Mouse (Mus musculus) 3T3-L1 (cell line): ENCODE data around the gene Calm2.

Experiments
- DNase-seq: peaks from one replicate; pipeline ENCODE4 v3.0.0-alpha.2; 2015; ENCODE audit warnings: low read depth, low spot score

Calm2 gene

GRCm38 (mm10) chr17:87458911-87459749, 12.4 kb upstream of the Calm2 start:
- DNase-seq: peak; percentile 84

- peak; percentile 45 for DNase-seq
Observed at GRCm38 (mm10) chr17:87457961-87458360, 11.2 kb upstream of the Calm2 start.

- no peak for DNase-seq
Observed at GRCm38 (mm10) chr17:87454121-87454520, 7.4 kb upstream of the Calm2 start.

- no peak for DNase-seq
Observed at GRCm38 (mm10) chr17:87453336-87453735, 6.6 kb upstream of the Calm2 start.

- no peak for DNase-seq
Observed at GRCm38 (mm10) chr17:87448881-87449280, 2.1 kb upstream of the Calm2 start.

- DNase-seq: no peak
Observed at GRCm38 (mm10) chr17:87448339-87448738, 1.6 kb upstream of the Calm2 start.

GRCm38 (mm10) chr17:87447612-87448200, 971 bp upstream of the Calm2 start:
- DNase-seq: no peak

GRCm38 (mm10) chr17:87445917-87446766, 593 bp downstream of the Calm2 start:
- peak; percentile 56 for DNase-seq

- DNase-seq: no peak
Observed at GRCm38 (mm10) chr17:87445337-87445916, 1.3 kb downstream of the Calm2 start.

- DNase-seq: no peak
Observed at GRCm38 (mm10) chr17:87444763-87445162, 2.0 kb downstream of the Calm2 start.

GRCm38 (mm10) chr17:87441537-87441936, 5.2 kb downstream of the Calm2 start:
- DNase-seq: no peak

- no peak for DNase-seq
Observed at GRCm38 (mm10) chr17:87439441-87439840, 7.3 kb downstream of the Calm2 start.

- DNase-seq: no peak
Observed at GRCm38 (mm10) chr17:87433929-87434328, 12.8 kb downstream of the Calm2 start.

- DNase-seq: no peak
Observed at GRCm38 (mm10) chr17:87432743-87433142, 14.0 kb downstream of the Calm2 start.

- no peak for DNase-seq
Observed at GRCm38 (mm10) chr17:87432314-87432713, 14.4 kb downstream of the Calm2 start.

- no peak for DNase-seq
Observed at GRCm38 (mm10) chr17:87429431-87429830, 17.3 kb downstream of the Calm2 start.

- DNase-seq: no peak
Observed at GRCm38 (mm10) chr17:87427511-87427910, 19.2 kb downstream of the Calm2 start, which contains the start of gene Stpg4. TSS of gene Stpg4 (minus strand) at chr17:87427741.

GRCm38 (mm10) chr17:87418082-87418481, 28.7 kb downstream of the Calm2 start:
- no peak for DNase-seq

- DNase-seq: no peak
Observed at GRCm38 (mm10) chr17:87406646-87407045, 40.1 kb downstream of the Calm2 start.

GRCm38 (mm10) chr17:87405576-87405975, 41.2 kb downstream of the Calm2 start:
- DNase-seq: peak; percentile 79

GRCm38 (mm10) chr17:87403462-87403861, 43.3 kb downstream of the Calm2 start:
- DNase-seq: no peak

GRCm38 (mm10) chr17:87402444-87402843, 44.3 kb downstream of the Calm2 start:
- DNase-seq: no peak
